ENCODE assay signal across 8 mouse cellular contexts in the genomic region with DNA sequence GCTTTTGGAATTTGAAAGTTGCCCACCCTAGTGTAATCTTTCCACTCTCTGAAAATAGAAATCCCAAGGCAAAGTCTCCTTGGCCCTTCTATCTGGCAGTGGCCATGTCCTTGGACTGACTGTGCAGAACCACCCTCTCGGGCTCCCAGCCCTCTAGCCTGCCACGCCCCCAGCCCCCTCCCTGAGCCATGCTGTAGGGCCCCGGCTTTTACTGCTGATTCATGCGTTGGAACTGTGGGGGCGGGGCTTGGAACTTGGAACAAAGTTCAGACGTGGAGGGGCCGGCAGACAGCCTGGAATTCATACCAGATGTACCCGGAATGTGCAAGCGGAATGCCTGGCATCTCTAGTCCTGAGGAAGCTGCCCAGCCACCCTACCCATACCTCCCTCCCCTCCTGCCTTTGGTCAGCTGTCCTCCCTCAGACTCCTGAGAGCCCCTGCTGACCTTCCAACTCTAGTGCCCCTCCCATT. TPM values are rescaled to one million over a fixed set of nuclear protein-coding genes. Genes with fewer than 3 reads are reported as not detected.
DNase-seq lines count a peak whose midpoint lies in the region; ATAC-seq and TF ChIP-seq lines count a peak whose summit lies in the region.

No protein-coding gene starts in this region.

- no peaks in the 10 kb centered on the region for H3K27me3 ChIP-seq in intestine, embryonic 14.5 days (replicated peaks; ENCODE audit: control insufficient read depth, insufficient read depth, low read length)
- H3K27me3 ChIP-seq in limb, embryonic 14.5 days (ENCODE audit: control insufficient read depth, insufficient read depth, low read length) = no peaks in the 10 kb centered on the region
- peaks cover 9% of the 10 kb centered on the region; the same call in 1 of the 2 replicates for H3K27me3 ChIP-seq in midbrain, embryonic 15.5 days (replicated peaks)

- 0 out of 2 replicates have a peak, but pooled peaks cover 3% of the 10 kb centered on the region for H3K9me3 ChIP-seq in intestine, embryonic 14.5 days (ENCODE audit: control insufficient read depth, low read length)
- no peaks in the 10 kb centered on the region for H3K9me3 ChIP-seq in limb, embryonic 14.5 days (ENCODE audit: control insufficient read depth, low read length)
- H3K9me3 ChIP-seq in midbrain, embryonic 15.5 days = no peaks in the 10 kb centered on the region

- no peak overlapping the region for H3K27ac ChIP-seq in intestine, embryonic 14.5 days (ENCODE audit: low read depth)
- peak overlapping the region; percentile 65; the same call in 1 of the 2 replicates for H3K27ac ChIP-seq in limb, embryonic 14.5 days (replicated peaks; ENCODE audit: low read depth, low read length)
- H3K27ac ChIP-seq in midbrain, embryonic 15.5 days = no peak overlapping the region

- ATAC-seq in frontal cortex, adult (ENCODE audit: low TSS enrichment) = no peak
- peak; percentile 61 for ATAC-seq in intestine, embryonic 14.5 days (replicated peaks; ENCODE audit: low FRiP score, low TSS enrichment, low read depth)
- peak; percentile 20 for ATAC-seq in limb, embryonic 14.5 days (ENCODE audit: low FRiP score, low read depth)
- no peak for ATAC-seq in midbrain, embryonic 15.5 days (replicated peaks)

- DNase-seq in frontal cortex, postnatal 10 days (ENCODE audit: low spot score in 2 of 2) = peak; percentile 63 to 64
- peak; percentile 89 for DNase-seq in embryo, embryonic 10 days (ENCODE audit: low spot score)
- DNase-seq in gastrocnemius, postnatal 36 days = peak; percentile 86 to 96
- DNase-seq in intestine, embryonic 14.5 days (ENCODE audit: low spot score) = peak; percentile 91
- DNase-seq in limb, embryonic 14.5 days (ENCODE audit: low spot score) = peak; percentile 89
- DNase-seq in spleen, postnatal 36 days (ENCODE audit: low spot score in 2 of 2) = peak; percentile 59 to 74

- intact Hi-C loops in gastrocnemius, postnatal 36 days (cut with DNase I) = no loop called here

- peak overlapping the region; percentile 99 for H3K4me2 ChIP-seq in intestine, embryonic 14.5 days (ENCODE audit: low read length)
- H3K4me2 ChIP-seq in limb, embryonic 14.5 days (replicated peaks; ENCODE audit: low read depth, low read length, severe bottlenecking) = peak overlapping the region; percentile 94
- H3K4me2 ChIP-seq in midbrain, embryonic 15.5 days = peak overlapping the region; percentile 95

- WGBS in intestine, embryonic 14.5 days = 3% methylated on average over 9 of the region's 9 CpGs
- 1% methylated on average over 9 of the region's 9 CpGs for WGBS in limb, embryonic 14.5 days
- WGBS in midbrain, embryonic 15.5 days = 7% methylated on average over 9 of the region's 9 CpGs

- H3K4me3 ChIP-seq in intestine, embryonic 14.5 days (ENCODE audit: low read depth, low read length) = peak overlapping the region; percentile 75; the same call in 1 of the 2 replicates
- peak overlapping the region; percentile 75 for H3K4me3 ChIP-seq in limb, embryonic 14.5 days (replicated peaks; ENCODE audit: low read length)
- peak overlapping the region; percentile 78 for H3K4me3 ChIP-seq in midbrain, embryonic 15.5 days

- no peak overlapping the region for H3K9ac ChIP-seq in intestine, embryonic 14.5 days (ENCODE audit: low read length)
- 0 out of 2 replicates have a peak overlapping the region, but pooled peaks have one; percentile 57 for H3K9ac ChIP-seq in limb, embryonic 14.5 days (ENCODE audit: low read depth, low read length, severe bottlenecking)
- no peak overlapping the region; the same call in 1 of the 2 replicates for H3K9ac ChIP-seq in midbrain, embryonic 15.5 days

- TF ChIP-seq POLR2A in limb, embryonic 14.5 days (IDR thresholded peaks at IDR 0.05; ENCODE audit: borderline replicate concordance, extremely low read depth, insufficient read depth, insufficient read length) = no peak

- peaks cover 33% of the 10 kb centered on the region for H3K4me1 ChIP-seq in intestine, embryonic 14.5 days (replicated peaks; ENCODE audit: control insufficient read depth, insufficient read depth, low read length)
- peaks cover 33% of the 10 kb centered on the region for H3K4me1 ChIP-seq in limb, embryonic 14.5 days (ENCODE audit: control insufficient read depth, insufficient read depth, low read length)
- H3K4me1 ChIP-seq in midbrain, embryonic 15.5 days = peaks cover 34% of the 10 kb centered on the region

- H3K36me3 ChIP-seq in intestine, embryonic 14.5 days (ENCODE audit: control insufficient read depth, insufficient read depth, low read length) = 0 out of 2 replicates have a peak, but pooled peaks cover 5% of the 10 kb centered on the region
- H3K36me3 ChIP-seq in limb, embryonic 14.5 days (ENCODE audit: control insufficient read depth, insufficient read depth, low read length) = peaks cover 13% of the 10 kb centered on the region
- peaks cover 12% of the 10 kb centered on the region for H3K36me3 ChIP-seq in midbrain, embryonic 15.5 days (replicated peaks)

RNA-seq across cellular contexts. Expression of a gene that starts 1.4 kb away (rescaled TPM):
- 1 to 10 TPM; 3.4 to 3.6 TPM for total RNA-seq in gastrocnemius, postnatal 36 days (2021)
- polyA plus RNA-seq in intestine, embryonic 14.5 days (2014; fragmentation: Nextera tagmentation; extraction: Ambion mirVana) = 22.4 and 23.1 TPM in 2 replicates
- 15.0 and 15.5 TPM in 2 replicates for polyA plus RNA-seq in limb, embryonic 14.5 days (2012; rRNA removed)
- polyA plus RNA-seq in limb, embryonic 14.5 days (2014; fragmentation: Nextera tagmentation; extraction: Ambion mirVana) = 19.5 and 25.2 TPM in 2 replicates
- polyA plus RNA-seq in midbrain, embryonic 15.5 days (2015; fragmentation: Nextera tagmentation; extraction: Ambion mirVana) = 2.2 and 2.8 TPM in 2 replicates

RNA-seq across cellular contexts. Expression of a gene that starts 8.4 kb away (rescaled TPM):
- 1 to 10 TPM; 4.1 to 5.4 TPM for total RNA-seq in gastrocnemius, postnatal 36 days (2021)
- 4.7 and 5.9 TPM in 2 replicates for polyA plus RNA-seq in intestine, embryonic 14.5 days (2014; fragmentation: Nextera tagmentation; extraction: Ambion mirVana)
- polyA plus RNA-seq in limb, embryonic 14.5 days (2012; rRNA removed) = 9.0 and 10.4 TPM in 2 replicates
- 6.6 and 6.8 TPM in 2 replicates for polyA plus RNA-seq in limb, embryonic 14.5 days (2014; fragmentation: Nextera tagmentation; extraction: Ambion mirVana)
- polyA plus RNA-seq in midbrain, embryonic 15.5 days (2015; fragmentation: Nextera tagmentation; extraction: Ambion mirVana) = 8.4 and 8.7 TPM in 2 replicates

RNA-seq across cellular contexts. Expression of a gene that starts 23.5 kb away (rescaled TPM):
- not detected for total RNA-seq in gastrocnemius, postnatal 36 days (2021)
- polyA plus RNA-seq in intestine, embryonic 14.5 days (2014; fragmentation: Nextera tagmentation; extraction: Ambion mirVana) = 6.8 and 8.4 TPM in 2 replicates
- 0.53 and 0.59 TPM in 2 replicates for polyA plus RNA-seq in limb, embryonic 14.5 days (2012; rRNA removed)
- polyA plus RNA-seq in limb, embryonic 14.5 days (2014; fragmentation: Nextera tagmentation; extraction: Ambion mirVana) = not detected in 2 replicates
- polyA plus RNA-seq in midbrain, embryonic 15.5 days (2015; fragmentation: Nextera tagmentation; extraction: Ambion mirVana) = 0.37 TPM in 1 of 2 replicates, not detected in the other

RNA-seq across cellular contexts. Expression of a gene that starts 23.7 kb away (rescaled TPM):
- 10 to 100 TPM; 56.1 to 64.1 TPM for total RNA-seq in gastrocnemius, postnatal 36 days (2021)
- polyA plus RNA-seq in intestine, embryonic 14.5 days (2014; fragmentation: Nextera tagmentation; extraction: Ambion mirVana) = 86.9 and 88.7 TPM in 2 replicates
- polyA plus RNA-seq in limb, embryonic 14.5 days (2012; rRNA removed) = 123 and 136 TPM in 2 replicates
- 85.9 and 92.5 TPM in 2 replicates for polyA plus RNA-seq in limb, embryonic 14.5 days (2014; fragmentation: Nextera tagmentation; extraction: Ambion mirVana)
- 54.8 and 56.4 TPM in 2 replicates for polyA plus RNA-seq in midbrain, embryonic 15.5 days (2015; fragmentation: Nextera tagmentation; extraction: Ambion mirVana)

RNA-seq across cellular contexts. Expression of a gene that starts 40.4 kb away (rescaled TPM):
- total RNA-seq in gastrocnemius, postnatal 36 days (2021) = 10 to 100 TPM; 83.2 to 88.9 TPM
- polyA plus RNA-seq in intestine, embryonic 14.5 days (2014; fragmentation: Nextera tagmentation; extraction: Ambion mirVana) = 42.0 and 47.1 TPM in 2 replicates
- polyA plus RNA-seq in limb, embryonic 14.5 days (2012; rRNA removed) = 160 and 176 TPM in 2 replicates
- polyA plus RNA-seq in limb, embryonic 14.5 days (2014; fragmentation: Nextera tagmentation; extraction: Ambion mirVana) = 267 and 276 TPM in 2 replicates
- polyA plus RNA-seq in midbrain, embryonic 15.5 days (2015; fragmentation: Nextera tagmentation; extraction: Ambion mirVana) = 29.8 and 42.7 TPM in 2 replicates

Comparison
In these comparisons a context has a peak if more than half of its experiments do, and no peak if none do; other contexts are left out.
1. ATAC-seq: peak in intestine, embryonic 14.5 days (single experiment) and limb, embryonic 14.5 days (single experiment); none in frontal cortex, adult (single experiment) and midbrain, embryonic 15.5 days (single experiment).
2. Peak in every context shown above with its lines, with median percentiles within 50 percentile points of each other: DNase-seq, H3K4me2 ChIP-seq and H3K4me3 ChIP-seq.